Mouse (Mus musculus): ENCODE measurements at regions not wholly inside any gene's neighbourhood (a gene's known extent, or its start where the extent isn't known, plus 50 kb on each side); places are given as distances from the start of the nearest gene placed in this dataset.
A peak's percentile ranks its signal among the peaks of the same experiment; 100 is the strongest.
"Not testable (repeated sequence)": the region's sequence is repeated elsewhere in the genome, so short reads cannot be mapped to it uniquely, and the experiment has no call there.

DNA sequence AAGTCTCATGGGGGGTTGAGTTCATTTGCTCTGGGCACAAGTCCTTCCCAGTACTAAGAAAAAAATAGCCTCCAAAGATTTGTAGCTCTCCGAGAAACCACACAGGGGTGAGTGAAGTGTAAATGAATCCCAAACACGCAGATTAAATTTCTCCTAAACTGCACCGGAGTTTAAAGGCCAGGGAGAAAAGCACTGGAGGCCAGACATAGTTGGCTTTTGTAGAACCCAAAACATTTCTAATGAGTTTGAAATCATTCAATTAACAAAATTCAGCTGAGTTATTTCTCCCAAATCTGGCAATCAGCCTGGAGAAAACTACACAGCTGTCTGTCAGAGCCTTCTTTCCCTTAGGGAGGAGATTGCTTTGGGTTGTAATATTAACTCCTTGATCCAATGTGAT lies 166.2 kb upstream of the Cdkn3 start:
- Histone ChIP-seq H3K4me1 (replicated peaks; ENCODE audit: control insufficient read depth, insufficient read depth, low read length) (no peaks in the 10 kb centered on the region), H3K4me2 (ENCODE audit: low read depth, low read length, severe bottlenecking) (no peak overlapping the region), H3K9me3 (ENCODE audit: control insufficient read depth, low read length) (no peaks in the 10 kb centered on the region), H3K4me3 (ENCODE audit: low read depth, low read length) (no peak overlapping the region), H3K27ac (ENCODE audit: low read depth, low read length) (no peak overlapping the region), H3K27me3 (ENCODE audit: control insufficient read depth, insufficient read depth, low read length) (no peaks in the 10 kb centered on the region), H3K9ac (ENCODE audit: low read length) (no peak overlapping the region), H3K36me3 (ENCODE audit: control insufficient read depth, insufficient read depth, low read length) (no peaks in the 10 kb centered on the region)
- WGBS: 70% methylated on average over 3 of the region's 3 CpGs
- ATAC-seq (replicated peaks; ENCODE audit: low FRiP score) (no peak), DNase-seq (ENCODE audit: low spot score) (no peak)

DNA sequence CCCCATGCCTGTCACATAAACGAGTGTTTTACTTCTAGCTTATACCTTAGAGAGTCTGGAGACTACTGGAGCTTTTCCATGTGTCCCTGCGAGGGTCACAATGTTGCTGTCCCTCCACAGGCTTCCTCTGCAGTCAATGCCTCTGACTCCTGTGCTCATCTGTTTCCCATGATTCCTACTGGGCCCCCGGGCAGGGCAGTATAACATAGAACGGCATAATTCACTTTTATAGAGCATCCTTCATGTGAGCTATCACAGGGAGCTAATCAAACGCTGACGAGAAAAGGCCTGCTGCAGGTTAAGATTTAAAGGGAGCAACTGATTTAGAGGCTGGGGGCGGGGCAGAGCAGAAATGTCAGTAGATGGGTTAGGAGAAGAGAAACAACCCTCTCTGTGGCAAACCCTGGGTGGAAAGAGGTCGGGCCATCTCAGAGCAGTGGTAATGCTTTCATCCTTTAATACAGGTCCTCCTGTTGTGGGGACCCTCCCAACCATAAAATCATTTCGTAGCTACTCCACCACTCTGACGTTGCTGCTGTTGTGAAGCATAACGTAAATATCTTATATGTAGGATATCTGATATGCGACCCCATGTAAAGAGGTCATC lies 168.5 kb upstream of the Cdkn3 start:
- Histone ChIP-seq H3K4me1 (replicated peaks; ENCODE audit: control insufficient read depth, insufficient read depth, low read length) (no peaks in the 10 kb centered on the region), H3K4me2 (ENCODE audit: low read depth, low read length, severe bottlenecking) (no peak overlapping the region), H3K36me3 (ENCODE audit: control insufficient read depth, insufficient read depth, low read length) (no peaks in the 10 kb centered on the region), H3K4me3 (ENCODE audit: low read depth, low read length) (no peak overlapping the region), H3K27ac (ENCODE audit: low read depth, low read length) (no peak overlapping the region), H3K27me3 (ENCODE audit: control insufficient read depth, insufficient read depth, low read length) (no peaks in the 10 kb centered on the region), H3K9ac (ENCODE audit: low read length) (no peak overlapping the region), H3K9me3 (ENCODE audit: control insufficient read depth, low read length) (no peaks in the 10 kb centered on the region)
- no peak for DNase-seq (ENCODE audit: low spot score)
- WGBS: 84% methylated on average over 12 of the region's 12 CpGs
- no peak for ATAC-seq (replicated peaks; ENCODE audit: low FRiP score)

DNA sequence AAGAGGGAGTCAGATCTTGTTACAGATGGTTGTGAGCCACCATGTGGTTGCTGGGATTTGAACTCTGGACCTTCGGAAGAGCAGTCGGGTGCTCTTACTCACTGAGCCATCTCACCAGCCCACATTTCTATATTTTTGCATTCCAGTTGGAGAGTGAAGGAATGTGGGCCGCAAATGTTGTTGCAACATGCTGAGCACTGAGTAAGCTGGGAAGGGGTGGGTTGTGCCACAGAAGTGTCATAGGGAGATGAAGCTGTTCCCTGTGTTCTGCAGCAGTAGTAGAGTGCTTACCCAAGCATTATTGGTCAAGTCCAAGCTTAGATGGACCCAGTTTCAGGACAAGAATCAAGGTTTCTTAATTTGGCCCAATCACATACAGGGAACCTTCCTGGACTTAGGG lies 169.1 kb upstream of the Cdkn3 start:
- H3K27me3 ChIP-seq (ENCODE audit: control insufficient read depth, insufficient read depth, low read length): no peaks in the 10 kb centered on the region
- no peak overlapping the region for H3K9ac ChIP-seq (ENCODE audit: low read length)
- no peak for DNase-seq (ENCODE audit: low spot score)
- H3K36me3 ChIP-seq (ENCODE audit: control insufficient read depth, insufficient read depth, low read length): no peaks in the 10 kb centered on the region
- no peak for ATAC-seq (replicated peaks; ENCODE audit: low FRiP score)
- H3K27ac ChIP-seq (ENCODE audit: low read depth, low read length): no peak overlapping the region
- no peaks in the 10 kb centered on the region for H3K9me3 ChIP-seq (ENCODE audit: control insufficient read depth, low read length)
- WGBS: 98% methylated on average over 3 of the region's 3 CpGs
- no peak overlapping the region for H3K4me3 ChIP-seq (ENCODE audit: low read depth, low read length)
- H3K4me1 ChIP-seq (replicated peaks; ENCODE audit: control insufficient read depth, insufficient read depth, low read length): no peaks in the 10 kb centered on the region
- no peak overlapping the region for H3K4me2 ChIP-seq (ENCODE audit: low read depth, low read length, severe bottlenecking)

DNA sequence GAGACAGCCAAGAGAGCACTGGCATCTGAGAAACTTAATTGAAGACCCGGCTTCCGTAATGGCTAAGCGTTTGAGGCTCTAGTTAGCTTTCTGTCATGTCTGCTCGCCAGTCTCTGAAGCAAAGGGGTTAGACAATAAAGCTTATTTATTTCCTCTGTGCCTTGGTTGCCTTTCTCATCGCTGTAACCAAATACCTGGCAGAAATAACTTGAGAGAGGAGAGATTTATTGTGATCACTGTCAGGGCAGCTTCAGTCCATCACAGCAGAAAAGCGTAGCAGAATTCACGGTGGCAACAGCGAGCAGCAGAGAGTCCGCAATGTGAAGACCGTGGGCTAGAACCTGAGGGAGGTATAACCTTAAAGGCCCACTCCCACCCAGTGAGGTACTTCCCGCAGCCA lies 174.2 kb upstream of the Cdkn3 start:
- Histone ChIP-seq H3K36me3 (ENCODE audit: control insufficient read depth, insufficient read depth, low read length) (no peaks in the 10 kb centered on the region), H3K4me3 (ENCODE audit: low read depth, low read length) (no peak overlapping the region), H3K4me1 (replicated peaks; ENCODE audit: control insufficient read depth, insufficient read depth, low read length) (no peaks in the 10 kb centered on the region), H3K27ac (ENCODE audit: low read depth, low read length) (no peak overlapping the region), H3K27me3 (ENCODE audit: control insufficient read depth, insufficient read depth, low read length) (no peaks in the 10 kb centered on the region), H3K9ac (ENCODE audit: low read length) (no peak overlapping the region), H3K4me2 (ENCODE audit: low read depth, low read length, severe bottlenecking) (no peak overlapping the region), H3K9me3 (ENCODE audit: control insufficient read depth, low read length) (no peaks in the 10 kb centered on the region)
- WGBS: 87% methylated on average over 11 of the region's 11 CpGs
- ATAC-seq (replicated peaks; ENCODE audit: low FRiP score) (no peak), DNase-seq (ENCODE audit: low spot score) (no peak)

DNA sequence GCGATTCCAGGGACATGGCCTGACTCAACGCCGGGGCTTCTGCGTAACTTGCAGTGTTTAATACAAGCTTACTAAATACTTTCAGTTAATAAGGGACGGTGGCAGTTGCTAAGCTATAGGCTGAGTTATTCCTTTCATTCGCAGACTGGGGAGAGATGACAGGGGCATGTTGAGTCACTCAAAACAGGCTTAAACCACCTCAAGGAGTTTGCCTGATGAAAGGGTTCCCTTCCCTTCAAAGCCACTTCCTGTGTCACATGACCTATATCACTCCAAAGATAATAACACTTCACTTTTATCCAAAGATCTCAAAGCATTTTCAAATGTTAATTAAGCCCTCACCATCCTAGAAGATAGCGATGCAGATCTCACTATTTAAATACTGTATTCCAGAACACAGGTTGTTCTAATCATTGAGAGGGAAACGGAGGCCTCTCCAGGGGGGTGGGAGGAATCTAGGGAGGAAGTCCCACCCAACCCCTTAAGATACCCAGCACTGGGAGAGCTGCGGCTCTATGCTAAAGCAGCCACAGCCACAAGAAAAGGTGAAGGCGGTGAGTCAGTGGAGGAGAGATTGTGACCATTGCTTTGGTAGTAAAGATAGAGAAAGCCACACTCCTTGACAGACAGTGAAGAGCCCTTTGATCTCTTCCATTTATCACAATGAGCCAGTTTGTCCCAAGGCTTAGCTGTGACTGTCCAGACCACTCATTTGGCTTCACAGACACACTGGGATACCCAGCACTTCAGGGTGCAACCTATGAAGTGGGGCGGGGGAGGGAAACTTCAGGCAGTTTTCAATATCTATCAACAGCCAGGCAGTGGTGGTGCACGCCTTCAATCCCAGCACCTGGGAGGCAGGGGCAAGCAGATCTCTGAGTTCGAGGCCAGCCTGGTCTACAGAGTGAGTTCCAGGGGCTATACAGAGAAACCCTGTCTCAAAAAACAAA lies 182.0 kb upstream of the Cdkn3 start:
- Histone ChIP-seq H3K4me1 (replicated peaks; ENCODE audit: control insufficient read depth, insufficient read depth, low read length) (no peaks in the 10 kb centered on the region), H3K27me3 (ENCODE audit: control insufficient read depth, insufficient read depth, low read length) (no peaks in the 10 kb centered on the region), H3K36me3 (ENCODE audit: control insufficient read depth, insufficient read depth, low read length) (no peaks in the 10 kb centered on the region), H3K9me3 (ENCODE audit: control insufficient read depth, low read length) (no peaks in the 10 kb centered on the region), H3K4me2 (ENCODE audit: low read depth, low read length, severe bottlenecking) (no peak overlapping the region), H3K9ac (ENCODE audit: low read length) (no peak overlapping the region), H3K4me3 (ENCODE audit: low read depth, low read length) (no peak overlapping the region), H3K27ac (ENCODE audit: low read depth, low read length) (no peak overlapping the region)
- ATAC-seq (replicated peaks; ENCODE audit: low FRiP score): no peak
- DNase-seq (ENCODE audit: low spot score): no peak
- 62% methylated on average over 13 of the region's 13 CpGs for WGBS

DNA sequence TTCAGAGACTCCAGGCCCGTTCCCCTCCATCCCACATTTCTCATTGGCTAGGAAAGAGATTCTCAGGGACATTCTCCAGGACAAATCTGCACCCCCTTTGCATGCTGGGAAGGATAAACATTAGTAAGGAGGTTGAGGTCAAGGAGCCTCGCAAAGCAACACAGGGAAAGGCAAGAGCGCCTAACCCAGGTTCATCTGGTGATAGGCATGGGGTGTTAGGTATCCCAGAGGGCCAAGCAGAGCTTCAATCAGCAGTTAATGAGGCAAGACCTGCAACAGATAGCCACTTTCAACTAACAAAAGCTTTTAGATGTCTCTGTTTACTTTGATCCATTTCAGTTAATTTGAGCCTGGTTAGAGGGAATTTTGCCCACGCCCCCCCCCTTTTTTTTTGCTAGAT lies 184.5 kb upstream of the Cdkn3 start:
- WGBS: 59% methylated on average over 4 of the region's 4 CpGs
- no peak overlapping the region for H3K27ac ChIP-seq (ENCODE audit: low read depth, low read length)
- DNase-seq (ENCODE audit: low spot score): no peak
- no peak overlapping the region for H3K4me3 ChIP-seq (ENCODE audit: low read depth, low read length)
- no peak overlapping the region for H3K9ac ChIP-seq (ENCODE audit: low read length)
- no peak for ATAC-seq (replicated peaks; ENCODE audit: low FRiP score)
- no peaks in the 10 kb centered on the region for H3K36me3 ChIP-seq (ENCODE audit: control insufficient read depth, insufficient read depth, low read length)
- no peak overlapping the region for H3K4me2 ChIP-seq (ENCODE audit: low read depth, low read length, severe bottlenecking)
- H3K9me3 ChIP-seq (ENCODE audit: control insufficient read depth, low read length): no peaks in the 10 kb centered on the region
- H3K27me3 ChIP-seq (ENCODE audit: control insufficient read depth, insufficient read depth, low read length): no peaks in the 10 kb centered on the region
- H3K4me1 ChIP-seq (replicated peaks; ENCODE audit: control insufficient read depth, insufficient read depth, low read length): no peaks in the 10 kb centered on the region

DNA sequence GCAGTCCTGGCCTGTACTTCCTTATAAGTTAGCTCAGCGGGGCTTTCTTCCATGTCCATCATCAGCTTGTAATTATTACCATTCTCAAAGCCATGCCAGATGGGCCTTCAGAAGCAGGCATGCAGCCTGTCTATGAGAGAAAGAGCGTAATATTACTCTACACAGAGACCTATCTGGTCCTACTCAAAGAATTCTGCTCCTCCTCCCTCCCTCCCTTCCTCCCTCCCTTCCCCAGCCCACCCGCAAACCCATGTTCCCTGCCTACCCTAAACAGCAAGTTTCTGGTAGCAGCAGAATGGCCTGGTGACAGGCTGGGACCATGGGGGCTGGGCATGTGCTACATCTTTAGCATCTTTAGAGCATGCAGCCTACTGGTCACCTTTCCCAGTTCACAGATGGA lies 184.9 kb upstream of the Cdkn3 start:
- Histone ChIP-seq H3K27me3 (ENCODE audit: control insufficient read depth, insufficient read depth, low read length) (no peaks in the 10 kb centered on the region), H3K9ac (ENCODE audit: low read length) (no peak overlapping the region), H3K4me2 (ENCODE audit: low read depth, low read length, severe bottlenecking) (no peak overlapping the region), H3K4me3 (ENCODE audit: low read depth, low read length) (no peak overlapping the region), H3K4me1 (replicated peaks; ENCODE audit: control insufficient read depth, insufficient read depth, low read length) (no peaks in the 10 kb centered on the region), H3K36me3 (ENCODE audit: control insufficient read depth, insufficient read depth, low read length) (no peaks in the 10 kb centered on the region), H3K9me3 (ENCODE audit: control insufficient read depth, low read length) (no peaks in the 10 kb centered on the region), H3K27ac (ENCODE audit: low read depth, low read length) (no peak overlapping the region)
- DNase-seq (ENCODE audit: low spot score): no peak
- no peak for ATAC-seq (replicated peaks; ENCODE audit: low FRiP score)
- WGBS: 63% methylated on average over 3 of the region's 3 CpGs

DNA sequence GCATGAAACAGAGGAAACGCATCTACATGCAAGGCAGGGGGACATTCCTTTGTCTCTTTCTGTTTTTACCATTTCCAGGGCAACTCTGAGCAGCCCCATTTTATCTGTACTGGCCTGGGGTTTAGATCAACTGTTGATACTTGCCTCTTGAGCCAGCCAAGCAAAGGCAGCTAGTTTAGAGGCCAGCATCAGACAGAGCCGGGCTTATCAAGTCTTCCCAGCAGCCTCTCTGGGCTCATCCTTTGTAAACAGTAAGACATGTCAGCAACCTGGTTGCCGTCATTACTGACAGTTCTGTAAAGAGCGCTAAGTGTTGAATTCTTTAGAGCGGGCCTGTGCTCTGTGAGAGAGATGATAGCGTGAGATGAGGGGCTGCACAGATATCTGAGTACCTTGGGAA lies 182.9 kb upstream of the Bmp4 start:
- Histone ChIP-seq H3K9me3 (ENCODE audit: control insufficient read depth, low read length) (no peaks in the 10 kb centered on the region), H3K27me3 (ENCODE audit: control insufficient read depth, insufficient read depth, low read length) (no peaks in the 10 kb centered on the region), H3K4me3 (ENCODE audit: low read depth, low read length) (no peak overlapping the region), H3K4me2 (ENCODE audit: low read depth, low read length, severe bottlenecking) (no peak overlapping the region), H3K9ac (ENCODE audit: low read length) (no peak overlapping the region), H3K4me1 (replicated peaks; ENCODE audit: control insufficient read depth, insufficient read depth, low read length) (no peaks in the 10 kb centered on the region), H3K27ac (ENCODE audit: low read depth, low read length) (no peak overlapping the region), H3K36me3 (ENCODE audit: control insufficient read depth, insufficient read depth, low read length) (no peaks in the 10 kb centered on the region)
- 80% methylated on average over 6 of the region's 6 CpGs for WGBS
- DNase-seq (ENCODE audit: low spot score) (no peak), ATAC-seq (replicated peaks; ENCODE audit: low FRiP score) (0 out of 2 replicates have a peak, but pooled peaks have one; percentile 30)

DNA sequence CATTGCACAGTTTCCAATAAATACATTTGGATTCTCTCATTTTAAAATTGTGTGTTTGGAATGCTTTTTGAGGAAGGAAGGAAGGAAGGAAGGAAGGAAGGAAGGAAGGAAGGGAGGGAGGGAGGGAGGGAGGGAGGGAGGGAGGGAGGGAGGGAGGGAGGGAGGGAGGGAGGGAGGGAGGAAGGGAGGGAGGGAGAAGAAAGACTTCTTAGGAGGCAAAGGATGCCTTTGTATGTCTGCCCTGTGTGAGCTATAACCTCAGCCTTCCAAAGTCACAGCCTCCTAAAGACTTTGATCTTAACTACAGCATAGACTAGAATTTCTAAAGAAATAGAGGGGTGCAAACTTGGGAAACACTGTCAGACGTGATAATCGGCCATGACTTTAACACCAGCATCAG lies 182.5 kb upstream of the Bmp4 start:
- not testable (repeated sequence) for H3K4me2 ChIP-seq (ENCODE audit: low read depth, low read length, severe bottlenecking); H3K4me1 ChIP-seq (replicated peaks; ENCODE audit: control insufficient read depth, insufficient read depth, low read length); DNase-seq (ENCODE audit: low spot score); H3K27ac ChIP-seq (ENCODE audit: low read depth, low read length); H3K9me3 ChIP-seq (ENCODE audit: control insufficient read depth, low read length); ATAC-seq (replicated peaks; ENCODE audit: low FRiP score); H3K27me3 ChIP-seq (ENCODE audit: control insufficient read depth, insufficient read depth, low read length); H3K36me3 ChIP-seq (ENCODE audit: control insufficient read depth, insufficient read depth, low read length); H3K4me3 ChIP-seq (ENCODE audit: low read depth, low read length); H3K9ac ChIP-seq (ENCODE audit: low read length)
- 81% methylated on average over 2 of the region's 2 CpGs for WGBS

Data from forebrain, embryonic 11.5 days (tissue).